Mouse (Mus musculus): ENCODE results near the gene Ckm. TPM values are rescaled to one million over a fixed set of nuclear protein-coding genes. Genes with fewer than 3 reads are reported as not detected.

Ckm gene
- total and polyA plus RNA-seq, 3 experiments: 0.08 to 0.47 TPM; not detected in 1

DNA sequence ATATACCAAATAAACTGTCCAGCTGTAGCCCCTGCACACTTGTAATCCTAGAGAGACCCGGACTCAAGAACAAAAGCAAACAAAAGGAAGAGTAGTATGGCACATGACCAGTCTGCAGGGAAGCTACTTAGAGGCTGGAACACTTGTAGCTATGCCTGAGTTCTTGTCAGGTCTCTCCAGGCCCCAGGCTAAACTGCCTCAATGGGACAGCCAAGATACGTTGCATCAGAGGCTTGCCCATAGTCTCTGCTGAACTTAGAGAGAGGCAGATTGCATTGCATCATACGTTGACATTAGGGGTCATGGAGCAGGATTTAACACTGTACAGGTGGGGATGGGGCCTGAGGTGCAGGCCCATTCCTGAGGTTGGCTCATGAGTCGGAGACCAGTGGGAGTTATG is 28.6 kb upstream of the Ckm start:
- in situ Hi-C loops (cut with MboI; ENCODE audit: low pct_ligation_motif_present, low pct_unique_long_range_greater_than_20kb, low sequenced_read_pairs) (no loop called here), dilution Hi-C loops (cut with MboI; ENCODE audit: extremely low pct_ligation_motif_present, extremely low pct_unique_long_range_greater_than_20kb, low sequenced_read_pairs) (no loop called here)
- Histone ChIP-seq H3K4me3 (replicated peaks in 1 of 3; ENCODE audit: low read depth in 2 of 3, low read length in 2 of 3, poor library complexity in 1 of 3) (no peak overlapping the region), H3K36me3 (replicated peaks in 1 of 2; ENCODE audit: control insufficient read depth in 1 of 2, insufficient read depth in 1 of 2, low read length in 1 of 2) (peaks cover 0 to 2% of the 10 kb centered on the region in 2 experiments), H3K4me2 (ENCODE audit: insufficient read depth, low read depth, poor library complexity, severe bottlenecking) (no peak overlapping the region), H3K4me1 (ENCODE audit: control insufficient read depth in 1 of 2, insufficient read depth in 2 of 2) (peaks cover 0 to 3% of the 10 kb centered on the region in 2 experiments; a peak in 1 of 4 replicates), H3K27ac (ENCODE audit: insufficient read depth, low read depth) (no peak overlapping the region), H3K9ac (ENCODE audit: insufficient read depth, low read depth) (no peak overlapping the region), H3K27me3 (replicated peaks) (peaks cover 2% of the 10 kb centered on the region), H3K9me3 (replicated peaks; ENCODE audit: low read length) (no peaks in the 10 kb centered on the region), H3K79me2 (replicated peaks; ENCODE audit: control insufficient read depth, extremely low read depth, insufficient read depth, poor library complexity, severe bottlenecking) (no peaks in the 10 kb centered on the region)
- no peak for TF ChIP-seq JUND (conservative IDR thresholded peaks at IDR 0.05; ENCODE audit: low read depth, low read length)
- no peak for TF ChIP-seq CTCF (conservative IDR thresholded peaks at IDR 0.05 in 1 of 2, IDR thresholded peaks at IDR 0.05 in 1 of 2; ENCODE audit: low read depth in 2 of 2, low read length in 2 of 2)
- no peak for TF ChIP-seq USF1 (IDR thresholded peaks at IDR 0.05; ENCODE audit: low read depth, low read length)
- TF ChIP-seq E2F4 (IDR thresholded peaks at IDR 0.05; ENCODE audit: insufficient replicate concordance, low read depth, low read length): no peak
- no peak for TF ChIP-seq POLR2A (IDR thresholded peaks at IDR 0.05; ENCODE audit: low read depth, low read length)
- TF ChIP-seq ZNF384 (IDR thresholded peaks at IDR 0.05; ENCODE audit: low read depth, low read length): no peak
- TF ChIP-seq NRF1 (IDR thresholded peaks at IDR 0.05; ENCODE audit: low read depth, low read length): no peak
- no peak for TF ChIP-seq CHD1 (IDR thresholded peaks at IDR 0.05; ENCODE audit: low read depth, low read length)
- no peak for TF ChIP-seq MYC (IDR thresholded peaks at IDR 0.05; ENCODE audit: low read depth, low read length)
- no peak for DNase-seq (ENCODE audit: extremely low read depth)

DNA sequence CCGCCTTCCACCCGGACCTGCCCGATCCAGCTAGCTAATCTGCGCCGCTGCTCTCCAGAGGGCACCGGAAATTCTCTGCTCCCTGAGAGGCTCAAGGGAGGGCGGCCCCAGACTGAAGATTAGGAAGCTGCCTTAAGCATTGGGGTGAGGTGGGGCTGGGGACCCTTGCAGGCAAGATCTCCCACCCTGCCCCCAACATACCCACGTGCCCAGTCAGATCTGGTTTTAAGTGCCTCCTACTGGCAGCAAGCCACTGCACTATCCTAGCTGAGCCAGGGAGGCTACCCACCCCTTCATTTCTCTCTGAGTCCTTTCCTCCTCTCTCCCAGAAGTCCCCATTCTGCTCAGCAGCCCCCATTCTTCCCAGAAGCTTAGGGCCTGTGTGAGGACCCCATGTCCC is 26.5 kb upstream of the Ckm start:
- H3K4me3 ChIP-seq (replicated peaks in 1 of 3; ENCODE audit: low read depth in 2 of 3, low read length in 2 of 3, poor library complexity in 1 of 3): no peak overlapping the region
- H3K36me3 ChIP-seq (replicated peaks in 1 of 2; ENCODE audit: control insufficient read depth in 1 of 2, insufficient read depth in 1 of 2, low read length in 1 of 2): peaks cover 0 to 2% of the 10 kb centered on the region in 2 experiments
- no peak for DNase-seq (ENCODE audit: extremely low read depth)
- dilution Hi-C loops (cut with MboI; ENCODE audit: extremely low pct_ligation_motif_present, extremely low pct_unique_long_range_greater_than_20kb, low sequenced_read_pairs) (no loop called here), in situ Hi-C loops (cut with MboI; ENCODE audit: low pct_ligation_motif_present, low pct_unique_long_range_greater_than_20kb, low sequenced_read_pairs) (no loop called here)
- no peak overlapping the region for H3K4me2 ChIP-seq (ENCODE audit: insufficient read depth, low read depth, poor library complexity, severe bottlenecking)
- H3K4me1 ChIP-seq (ENCODE audit: control insufficient read depth in 1 of 2, insufficient read depth in 2 of 2): peaks cover 3% of the 10 kb centered on the region in 2 experiments; a peak in 3 of 4 replicates
- peaks cover 12% of the 10 kb centered on the region for H3K79me2 ChIP-seq (replicated peaks; ENCODE audit: control insufficient read depth, extremely low read depth, insufficient read depth, poor library complexity, severe bottlenecking)
- no peaks in the 10 kb centered on the region for H3K27me3 ChIP-seq (replicated peaks)
- no peak overlapping the region for H3K27ac ChIP-seq (ENCODE audit: insufficient read depth, low read depth)
- H3K9ac ChIP-seq (ENCODE audit: insufficient read depth, low read depth): no peak overlapping the region
- H3K9me3 ChIP-seq (replicated peaks; ENCODE audit: low read length): no peaks in the 10 kb centered on the region
- TF ChIP-seq POLR2A (IDR thresholded peaks at IDR 0.05; ENCODE audit: low read depth, low read length) (no peak), SIN3A (IDR thresholded peaks at IDR 0.05; ENCODE audit: low read length) (no peak)

DNA sequence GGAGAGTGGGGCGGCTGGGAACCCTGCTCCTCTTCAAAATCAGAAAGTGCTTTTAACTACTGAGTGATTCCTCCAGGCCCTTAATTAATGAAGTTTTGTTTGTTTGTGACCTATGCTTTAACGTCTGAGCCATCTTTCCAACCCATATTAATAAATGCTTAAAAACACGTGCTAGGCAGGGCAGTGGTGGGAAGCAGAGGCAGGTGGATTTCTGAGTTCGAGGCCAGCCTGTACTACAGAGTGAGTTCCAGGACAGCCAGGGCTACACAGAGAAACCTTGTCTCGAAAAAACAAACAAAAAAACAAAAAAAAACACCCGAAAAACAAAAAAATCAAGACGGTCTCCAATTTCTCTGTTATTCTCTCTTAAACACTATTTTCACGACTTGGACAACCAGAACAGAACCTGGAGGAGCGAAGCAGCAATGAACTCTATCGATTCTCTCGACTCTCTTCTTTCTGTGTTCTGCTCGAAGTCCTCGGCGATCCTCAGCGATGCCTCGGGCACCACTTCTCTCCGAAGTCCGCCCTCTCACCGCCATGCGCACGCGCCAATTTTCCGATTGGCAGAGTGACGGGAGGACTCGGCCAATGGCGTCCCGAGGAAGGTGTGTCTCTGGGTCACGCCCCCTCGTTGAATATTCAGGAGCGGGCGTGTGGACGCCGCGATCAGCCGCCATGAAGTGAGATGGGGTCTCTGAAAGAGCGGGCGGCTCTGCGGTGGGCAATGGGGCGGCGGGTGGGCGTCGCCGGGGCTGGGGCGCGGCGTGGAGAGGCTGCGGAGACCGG is 23.0 kb upstream of the Ckm start, which contains the start of gene Ercc2:
Gene Ercc2 (plus strand): TSS at position 634 of the 789 bp plus-strand sequence.
- H3K79me2 ChIP-seq (replicated peaks; ENCODE audit: control insufficient read depth, extremely low read depth, insufficient read depth, poor library complexity, severe bottlenecking): peaks cover 24% of the 10 kb centered on the region
- peaks cover 29 to 34% of the 10 kb centered on the region in 2 experiments for H3K36me3 ChIP-seq (replicated peaks in 1 of 2; ENCODE audit: control insufficient read depth in 1 of 2, insufficient read depth in 1 of 2, low read length in 1 of 2)
- peak within 1 kb of the TSS; percentile 60 to 88 (median 84) for H3K4me3 ChIP-seq (replicated peaks in 1 of 3; ENCODE audit: low read depth in 2 of 3, low read length in 2 of 3, poor library complexity in 1 of 3)
- peak within 1 kb of the TSS; percentile 79 for H3K4me2 ChIP-seq (ENCODE audit: insufficient read depth, low read depth, poor library complexity, severe bottlenecking)
- no peaks in the 10 kb centered on the region for H3K9me3 ChIP-seq (replicated peaks; ENCODE audit: low read length)
- no peak within 1 kb of the TSS for H3K27ac ChIP-seq (ENCODE audit: insufficient read depth, low read depth)
- DNase-seq (ENCODE audit: extremely low read depth): peak; percentile 99
- in situ Hi-C loops (cut with MboI; ENCODE audit: low pct_ligation_motif_present, low pct_unique_long_range_greater_than_20kb, low sequenced_read_pairs) (no loop called here), dilution Hi-C loops (cut with MboI; ENCODE audit: extremely low pct_ligation_motif_present, extremely low pct_unique_long_range_greater_than_20kb, low sequenced_read_pairs) (no loop called here)
- H3K9ac ChIP-seq (ENCODE audit: insufficient read depth, low read depth): peak within 1 kb of the TSS; percentile 69
- peaks cover 3 to 9% of the 10 kb centered on the region in 2 experiments; a peak in 3 of 4 replicates for H3K4me1 ChIP-seq (ENCODE audit: control insufficient read depth in 1 of 2, insufficient read depth in 2 of 2)
- H3K27me3 ChIP-seq (replicated peaks): no peaks in the 10 kb centered on the region
- TF ChIP-seq USF2 (conservative IDR thresholded peaks at IDR 0.05; ENCODE audit: low read depth, low read length): no peak
- peak; percentile 91 for TF ChIP-seq HCFC1 (IDR thresholded peaks at IDR 0.05; ENCODE audit: low read depth, low read length)
- no peak for TF ChIP-seq NELFE (IDR thresholded peaks at IDR 0.05; ENCODE audit: low read depth, low read length)
- no peak; the same call in 1 of the 2 replicates for TF ChIP-seq MYC (IDR thresholded peaks at IDR 0.05; ENCODE audit: low read depth, low read length)
- peak; percentile 54; the same call in 1 of the 2 replicates for TF ChIP-seq MEF2A (IDR thresholded peaks at IDR 0.05; ENCODE audit: borderline replicate concordance, low read depth, low read length)
- TF ChIP-seq ZNF384 (IDR thresholded peaks at IDR 0.05; ENCODE audit: low read depth, low read length): no peak
- TF ChIP-seq CHD1 (IDR thresholded peaks at IDR 0.05; ENCODE audit: low read depth, low read length): no peak
- peak; percentile 71 for TF ChIP-seq ELF1 (IDR thresholded peaks at IDR 0.05; ENCODE audit: low read depth, low read length)
- peak; percentile 50; the same call in 1 of the 2 replicates for TF ChIP-seq BHLHE40 (IDR thresholded peaks at IDR 0.05; ENCODE audit: low read depth, low read length)
- TF ChIP-seq KAT2A (IDR thresholded peaks at IDR 0.05; ENCODE audit: insufficient replicate concordance, low read length): 0 out of 2 replicates have a peak, but pooled peaks have one; percentile 53
- no peak for TF ChIP-seq RAD21 (IDR thresholded peaks at IDR 0.05; ENCODE audit: low read depth, low read length)
- TF ChIP-seq CTCF (conservative IDR thresholded peaks at IDR 0.05 in 1 of 2, IDR thresholded peaks at IDR 0.05 in 1 of 2; ENCODE audit: low read depth in 2 of 2, low read length in 2 of 2): no peak
- no peak for TF ChIP-seq JUND (conservative IDR thresholded peaks at IDR 0.05; ENCODE audit: low read depth, low read length)
- peak; percentile 95 for TF ChIP-seq NRF1 (IDR thresholded peaks at IDR 0.05; ENCODE audit: low read depth, low read length)
- peak; percentile 67; the same call in 1 of the 2 replicates for TF ChIP-seq TCF12 (IDR thresholded peaks at IDR 0.05; ENCODE audit: low read depth, low read length)
- TF ChIP-seq PAX5 (IDR thresholded peaks at IDR 0.05; ENCODE audit: low read length): no peak
- no peak for TF ChIP-seq UBTF (IDR thresholded peaks at IDR 0.05; ENCODE audit: low read depth, low read length)
- peak; percentile 68; the same call in 1 of the 2 replicates for TF ChIP-seq MAX (IDR thresholded peaks at IDR 0.05; ENCODE audit: low read length)
- peak; percentile 50; the same call in 1 of the 2 replicates for TF ChIP-seq CHD2 (IDR thresholded peaks at IDR 0.05; ENCODE audit: low read length)
